Mouse (Mus musculus): ENCODE measurements at regions not wholly inside any gene's neighbourhood (a gene's known extent, or its start where the extent isn't known, plus 50 kb on each side); places are given as distances from the start of the nearest gene placed in this dataset.

GRCm38 (mm10) chr3:19367761-19368160 lies 260.7 kb downstream of the 1700064H15Rik start:
- DNase-seq = no peak

Measured in thymus, adult 18-20 months (tissue).